Mouse (Mus musculus): Measurements from ENCODE around the gene Foxk1. TPM values are rescaled to one million over a fixed set of nuclear protein-coding genes. Genes with fewer than 3 reads are reported as not detected.

The Foxk1 gene
- polyA plus RNA-seq, 1 experiment from 2014 or later, result 3.1 TPM

DNA sequence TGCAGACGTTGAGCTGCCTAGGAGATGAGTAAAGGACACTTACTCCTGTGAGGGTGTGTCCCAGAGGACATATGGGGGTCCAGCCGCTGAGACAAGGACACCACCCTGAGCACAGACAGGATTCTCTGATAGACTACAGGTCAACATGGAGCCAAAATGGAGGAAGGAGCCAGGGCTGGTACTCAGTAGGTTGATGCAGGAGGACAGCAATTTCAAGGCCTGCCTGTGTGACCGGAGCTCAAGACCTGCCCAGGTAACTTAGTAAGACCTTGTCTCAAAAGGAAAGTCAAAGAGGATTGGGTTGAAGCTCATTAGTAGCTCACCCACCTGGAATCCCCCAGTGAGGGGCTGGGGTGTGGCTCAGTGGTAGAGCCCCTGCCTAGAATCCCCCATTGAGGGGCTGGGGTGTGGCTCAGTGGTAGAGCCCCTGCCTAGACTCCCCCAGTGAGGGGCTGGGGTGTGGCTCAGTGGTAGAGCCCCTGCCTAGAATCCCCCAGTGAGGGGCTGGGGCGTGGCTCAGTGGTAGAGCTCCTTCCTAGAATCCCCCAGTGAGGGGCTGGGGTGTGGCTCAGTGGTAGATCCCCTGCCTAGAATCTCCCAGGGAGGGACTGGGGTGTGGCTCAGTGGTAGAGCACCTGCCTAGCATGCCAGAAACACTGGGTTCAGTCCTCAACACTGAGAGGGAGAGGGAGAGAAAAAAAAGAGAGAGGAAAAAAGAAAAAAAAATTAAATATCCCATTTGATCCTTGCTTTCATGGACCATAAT is 30.7 kb upstream of the Foxk1 start:
- H3K4me1 ChIP-seq (ENCODE audit: control insufficient read depth, insufficient read depth, low read depth, low read length), result peaks cover 10% of the 10 kb centered on the region
- H3K36me3 ChIP-seq (ENCODE audit: control insufficient read depth, insufficient read depth, low read length), result no peaks in the 10 kb centered on the region
- H3K4me2 ChIP-seq (ENCODE audit: low read length), result no peak overlapping the region
- H3K4me3 ChIP-seq (ENCODE audit: low read length), result no peak overlapping the region
- no peak overlapping the region for H3K9ac ChIP-seq (ENCODE audit: low read depth, low read length)
- 86% methylated on average over 4 of the region's 4 CpGs for WGBS
- no peaks in the 10 kb centered on the region for H3K27me3 ChIP-seq (replicated peaks; ENCODE audit: control insufficient read depth, insufficient read depth, low read length)
- H3K9me3 ChIP-seq (ENCODE audit: control insufficient read depth, low read length), result no peaks in the 10 kb centered on the region
- no peak for ATAC-seq
- no peak overlapping the region for H3K27ac ChIP-seq (ENCODE audit: low read depth, low read length)

DNA sequence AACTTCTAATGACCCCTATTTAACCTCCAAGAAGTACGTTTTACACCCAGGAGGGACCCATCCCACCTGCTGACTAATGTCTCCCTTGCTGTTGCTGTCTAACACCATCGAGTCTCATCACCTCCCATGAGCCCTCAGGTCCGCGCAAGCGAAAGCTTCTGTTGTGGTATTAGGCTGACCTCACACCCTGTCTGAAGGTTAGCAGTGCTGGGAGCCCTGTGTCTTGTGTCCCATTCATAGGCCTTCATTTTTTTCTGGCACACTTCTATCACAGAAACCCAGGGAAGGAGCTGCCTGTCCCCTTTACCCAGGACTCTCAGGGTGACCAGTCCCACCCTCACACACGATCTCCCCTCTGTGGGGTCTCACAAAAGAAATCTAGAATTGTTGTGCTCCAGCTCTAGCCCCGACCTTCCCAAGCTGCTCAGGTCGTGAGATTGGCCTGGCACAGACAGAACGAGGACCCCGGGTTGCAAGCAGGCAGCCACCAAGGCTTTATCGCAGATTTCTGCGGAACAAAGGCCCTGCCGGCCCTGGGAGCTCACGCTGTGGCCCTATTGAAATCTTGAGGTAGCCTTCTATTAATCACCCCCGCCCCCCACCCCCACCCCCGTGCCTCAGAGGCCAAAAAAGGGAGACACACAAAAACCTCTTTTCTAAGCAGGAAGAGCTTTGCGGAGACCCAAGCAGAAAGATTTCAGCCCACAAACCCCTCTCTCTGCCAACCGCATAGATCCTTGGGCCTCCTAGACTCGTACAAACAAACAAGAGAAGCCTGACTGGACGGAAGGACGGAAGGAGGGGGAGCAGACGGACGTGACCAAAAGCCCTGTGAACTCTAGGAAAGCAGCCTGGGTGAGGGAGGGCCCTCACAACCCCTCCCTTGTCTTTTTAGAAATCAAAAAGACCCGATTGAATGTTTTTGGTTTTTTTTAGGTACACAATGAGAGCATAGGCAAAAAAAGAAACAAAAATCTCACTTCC is 29.8 kb upstream of the Foxk1 start:
- Histone ChIP-seq H3K27me3 (replicated peaks; ENCODE audit: control insufficient read depth, insufficient read depth, low read length) (no peaks in the 10 kb centered on the region), H3K27ac (ENCODE audit: low read depth, low read length) (peak overlapping the region; percentile 77), H3K9me3 (ENCODE audit: control insufficient read depth, low read length) (no peaks in the 10 kb centered on the region), H3K4me3 (ENCODE audit: low read length) (no peak overlapping the region), H3K36me3 (ENCODE audit: control insufficient read depth, insufficient read depth, low read length) (no peaks in the 10 kb centered on the region), H3K4me2 (ENCODE audit: low read length) (peak overlapping the region; percentile 25), H3K9ac (ENCODE audit: low read depth, low read length) (peak overlapping the region; percentile 43), H3K4me1 (ENCODE audit: control insufficient read depth, insufficient read depth, low read depth, low read length) (peaks cover 9% of the 10 kb centered on the region)
- 10% methylated on average over 24 of the region's 24 CpGs for WGBS
- peak; percentile 25 for ATAC-seq

DNA sequence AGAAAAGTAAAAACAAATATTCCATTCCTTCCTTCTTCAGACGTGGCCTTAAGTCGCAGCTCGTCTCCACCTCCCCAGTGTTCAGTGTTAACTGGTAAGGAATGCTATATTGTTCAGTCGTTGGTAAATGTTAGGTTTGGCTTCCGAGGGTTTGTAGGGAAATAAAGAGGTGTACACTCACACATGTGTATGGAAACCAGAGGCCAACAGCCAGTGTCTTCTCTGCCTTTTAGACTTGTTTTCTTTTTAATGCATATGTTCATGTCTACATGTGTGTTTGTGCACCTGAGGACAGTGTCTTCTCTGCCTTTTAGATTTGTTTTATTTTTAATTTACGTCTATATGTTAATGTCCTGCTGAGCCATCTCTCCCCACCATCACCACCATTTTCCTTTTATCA is 29.1 kb upstream of the Foxk1 start:
- no peak for ATAC-seq
- 12% methylated on average over 6 of the region's 6 CpGs for WGBS
- Histone ChIP-seq H3K4me3 (ENCODE audit: low read length) (no peak overlapping the region), H3K27ac (ENCODE audit: low read depth, low read length) (peak overlapping the region; percentile 30; the same call in 1 of the 2 replicates), H3K4me2 (ENCODE audit: low read length) (no peak overlapping the region), H3K27me3 (replicated peaks; ENCODE audit: control insufficient read depth, insufficient read depth, low read length) (no peaks in the 10 kb centered on the region), H3K9ac (ENCODE audit: low read depth, low read length) (no peak overlapping the region), H3K9me3 (ENCODE audit: control insufficient read depth, low read length) (no peaks in the 10 kb centered on the region), H3K4me1 (ENCODE audit: control insufficient read depth, insufficient read depth, low read depth, low read length) (peaks cover 5% of the 10 kb centered on the region), H3K36me3 (ENCODE audit: control insufficient read depth, insufficient read depth, low read length) (no peaks in the 10 kb centered on the region)

DNA sequence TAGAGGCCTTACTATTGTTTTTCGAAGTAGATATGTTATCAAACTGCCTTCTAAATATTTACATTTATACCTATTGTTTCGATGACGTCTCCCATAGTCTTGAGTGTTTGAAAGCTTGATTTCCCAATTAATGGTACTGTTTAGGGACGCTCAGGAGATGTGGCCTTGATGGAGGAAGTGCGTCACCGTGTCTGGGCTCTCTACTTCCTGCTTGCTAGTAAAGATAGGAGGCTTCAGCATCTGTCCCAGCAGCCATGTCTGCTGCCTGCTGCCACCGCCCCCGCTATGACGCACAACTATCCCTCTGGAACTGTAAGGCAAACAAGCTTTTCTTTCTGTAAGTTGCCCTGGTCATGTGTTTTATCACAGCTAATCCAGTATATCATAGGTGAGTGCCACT is 27.0 kb upstream of the Foxk1 start:
- no peaks in the 10 kb centered on the region for H3K9me3 ChIP-seq (ENCODE audit: control insufficient read depth, low read length)
- no peaks in the 10 kb centered on the region for H3K36me3 ChIP-seq (ENCODE audit: control insufficient read depth, insufficient read depth, low read length)
- H3K4me2 ChIP-seq (ENCODE audit: low read length), result no peak overlapping the region
- H3K9ac ChIP-seq (ENCODE audit: low read depth, low read length), result no peak overlapping the region
- no peaks in the 10 kb centered on the region for H3K27me3 ChIP-seq (replicated peaks; ENCODE audit: control insufficient read depth, insufficient read depth, low read length)
- no peak for ATAC-seq
- H3K4me3 ChIP-seq (ENCODE audit: low read length), result no peak overlapping the region
- no peaks in the 10 kb centered on the region; the same call in 1 of the 2 replicates for H3K4me1 ChIP-seq (ENCODE audit: control insufficient read depth, insufficient read depth, low read depth, low read length)
- no peak overlapping the region for H3K27ac ChIP-seq (ENCODE audit: low read depth, low read length)
- WGBS, result 93% methylated on average over 9 of the region's 9 CpGs

DNA sequence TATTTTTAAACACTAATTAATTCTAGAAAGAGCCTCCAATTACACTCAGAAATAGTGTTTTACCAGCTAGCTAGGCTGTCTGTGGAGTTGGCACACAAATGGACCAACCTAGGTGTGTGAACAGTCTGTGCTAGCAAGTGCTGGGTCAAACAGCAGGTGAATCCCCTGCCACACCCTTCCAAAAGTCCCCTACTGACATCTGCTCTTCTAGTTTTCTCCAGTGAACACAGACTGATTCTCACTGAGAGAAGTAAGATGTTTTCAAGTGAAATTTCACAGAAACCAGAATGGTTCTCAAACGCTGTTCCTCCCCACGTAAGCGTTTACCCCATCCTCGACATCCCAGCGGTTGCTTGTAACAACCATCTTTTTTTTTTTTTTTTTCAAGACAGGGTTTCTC is 25.7 kb upstream of the Foxk1 start:
- no peak overlapping the region for H3K9ac ChIP-seq (ENCODE audit: low read depth, low read length)
- WGBS, result 97% methylated on average over 5 of the region's 5 CpGs
- ATAC-seq, result no peak
- no peak overlapping the region for H3K4me2 ChIP-seq (ENCODE audit: low read length)
- H3K27ac ChIP-seq (ENCODE audit: low read depth, low read length), result no peak overlapping the region
- no peaks in the 10 kb centered on the region for H3K27me3 ChIP-seq (replicated peaks; ENCODE audit: control insufficient read depth, insufficient read depth, low read length)
- H3K4me3 ChIP-seq (ENCODE audit: low read length), result no peak overlapping the region
- no peaks in the 10 kb centered on the region for H3K9me3 ChIP-seq (ENCODE audit: control insufficient read depth, low read length)
- H3K4me1 ChIP-seq (ENCODE audit: control insufficient read depth, insufficient read depth, low read depth, low read length), result no peaks in the 10 kb centered on the region; the same call in 1 of the 2 replicates
- H3K36me3 ChIP-seq (ENCODE audit: control insufficient read depth, insufficient read depth, low read length), result no peaks in the 10 kb centered on the region

DNA sequence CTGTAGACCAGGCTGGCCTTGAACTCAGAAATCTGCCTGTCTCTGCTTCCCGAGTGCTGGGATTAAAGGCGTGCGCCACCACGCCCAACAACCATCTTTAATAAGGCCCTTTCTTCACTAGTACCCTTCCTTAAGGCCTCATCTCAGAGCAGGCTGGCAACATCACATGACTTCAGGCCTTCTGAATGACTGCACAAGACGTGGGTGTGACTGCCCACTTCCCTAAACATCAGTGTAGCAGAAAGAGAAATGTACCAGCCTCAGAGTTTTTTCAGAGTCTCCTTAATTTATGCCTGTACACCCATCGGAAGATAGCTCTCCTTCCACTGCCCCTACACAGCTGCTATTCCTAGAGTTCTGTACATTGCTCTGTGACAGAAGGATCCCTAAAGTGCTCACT is 25.2 kb upstream of the Foxk1 start:
- Histone ChIP-seq H3K9me3 (ENCODE audit: control insufficient read depth, low read length) (no peaks in the 10 kb centered on the region), H3K4me2 (ENCODE audit: low read length) (no peak overlapping the region), H3K9ac (ENCODE audit: low read depth, low read length) (no peak overlapping the region), H3K27ac (ENCODE audit: low read depth, low read length) (no peak overlapping the region), H3K4me3 (ENCODE audit: low read length) (no peak overlapping the region), H3K4me1 (ENCODE audit: control insufficient read depth, insufficient read depth, low read depth, low read length) (no peaks in the 10 kb centered on the region; the same call in 1 of the 2 replicates), H3K27me3 (replicated peaks; ENCODE audit: control insufficient read depth, insufficient read depth, low read length) (no peaks in the 10 kb centered on the region), H3K36me3 (ENCODE audit: control insufficient read depth, insufficient read depth, low read length) (no peaks in the 10 kb centered on the region)
- ATAC-seq, result no peak
- WGBS, result 92% methylated on average over 6 of the region's 6 CpGs

DNA sequence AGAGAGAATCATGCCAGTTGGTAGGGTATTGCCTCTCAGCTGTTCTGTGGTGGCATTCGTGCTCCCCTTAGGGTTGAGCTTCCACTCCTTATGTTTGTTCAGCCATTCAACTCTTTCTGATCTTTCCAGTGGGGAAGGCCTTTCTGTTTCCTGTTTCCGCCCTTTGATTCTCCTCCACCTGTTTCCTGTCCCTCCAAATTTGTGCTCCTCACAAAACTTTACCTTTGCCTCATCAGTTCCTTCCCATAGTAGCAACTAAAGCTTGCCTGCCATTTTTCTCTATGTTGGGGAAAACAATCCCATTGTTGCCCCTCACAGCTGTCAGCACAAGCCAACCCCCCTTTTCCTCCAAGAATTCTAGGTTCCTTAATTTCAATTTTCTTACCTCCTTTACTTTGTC is 23.2 kb upstream of the Foxk1 start:
- no peak for ATAC-seq
- Histone ChIP-seq H3K4me1 (ENCODE audit: control insufficient read depth, insufficient read depth, low read depth, low read length) (no peaks in the 10 kb centered on the region), H3K4me3 (ENCODE audit: low read length) (no peak overlapping the region), H3K36me3 (ENCODE audit: control insufficient read depth, insufficient read depth, low read length) (no peaks in the 10 kb centered on the region), H3K27me3 (replicated peaks; ENCODE audit: control insufficient read depth, insufficient read depth, low read length) (no peaks in the 10 kb centered on the region), H3K9me3 (ENCODE audit: control insufficient read depth, low read length) (no peaks in the 10 kb centered on the region), H3K27ac (ENCODE audit: low read depth, low read length) (no peak overlapping the region), H3K9ac (ENCODE audit: low read depth, low read length) (no peak overlapping the region), H3K4me2 (ENCODE audit: low read length) (no peak overlapping the region)
- WGBS, result 86% methylated on average over 2 of the region's 2 CpGs

DNA sequence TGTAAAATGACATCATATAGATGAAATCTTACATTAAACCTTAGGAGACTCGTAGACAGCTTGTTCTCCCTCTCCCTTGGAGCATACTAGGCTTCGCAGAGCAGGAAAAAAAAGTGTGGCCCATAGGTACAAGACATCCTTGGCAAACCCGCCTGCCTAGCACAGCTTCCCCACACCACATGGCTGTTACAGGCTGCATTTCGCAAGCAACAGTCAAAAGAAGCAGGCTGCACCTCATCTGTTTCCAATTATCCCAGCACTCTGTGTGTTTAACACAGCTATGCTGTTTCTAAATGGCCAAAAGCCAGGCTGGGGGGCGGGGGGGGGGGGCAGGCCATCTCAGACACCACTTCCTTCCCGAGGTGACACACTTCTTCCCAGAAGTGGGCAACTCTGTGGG is 20.8 kb upstream of the Foxk1 start:
- Histone ChIP-seq H3K27me3 (replicated peaks; ENCODE audit: control insufficient read depth, insufficient read depth, low read length) (no peaks in the 10 kb centered on the region), H3K9me3 (ENCODE audit: control insufficient read depth, low read length) (no peaks in the 10 kb centered on the region), H3K36me3 (ENCODE audit: control insufficient read depth, insufficient read depth, low read length) (no peaks in the 10 kb centered on the region), H3K4me1 (ENCODE audit: control insufficient read depth, insufficient read depth, low read depth, low read length) (peaks cover 6% of the 10 kb centered on the region), H3K27ac (ENCODE audit: low read depth, low read length) (no peak overlapping the region), H3K4me2 (ENCODE audit: low read length) (no peak overlapping the region), H3K4me3 (ENCODE audit: low read length) (no peak overlapping the region), H3K9ac (ENCODE audit: low read depth, low read length) (no peak overlapping the region)
- ATAC-seq, result no peak
- 66% methylated on average over 6 of the region's 6 CpGs for WGBS

Measured in hindbrain, embryonic 16.5 days (tissue).